Mouse (Mus musculus) cortical plate, adult 2 months (tissue): ENCODE measurements around the gene Slc4a1.

ENCODE experiments used
- CTCF ChIP-seq: fragments of 200-500 bp; IDR thresholded peaks from 2 replicates; pipeline ENCODE4 v1.5.1; 2011; ENCODE audit warnings: mild to moderate bottlenecking, control low read depth, low read length; ENCODE audit not compliant: insufficient read depth; ENCODE audit errors: extremely low read depth
- POLR2A ChIP-seq: fragments of 200-500 bp; IDR thresholded peaks from 2 replicates; pipeline ENCODE4 v1.6.1; 2011; ENCODE audit warnings: mild to moderate bottlenecking, low read length, control low read depth; ENCODE audit not compliant: insufficient read depth; ENCODE audit errors: extremely low read depth

DNA sequence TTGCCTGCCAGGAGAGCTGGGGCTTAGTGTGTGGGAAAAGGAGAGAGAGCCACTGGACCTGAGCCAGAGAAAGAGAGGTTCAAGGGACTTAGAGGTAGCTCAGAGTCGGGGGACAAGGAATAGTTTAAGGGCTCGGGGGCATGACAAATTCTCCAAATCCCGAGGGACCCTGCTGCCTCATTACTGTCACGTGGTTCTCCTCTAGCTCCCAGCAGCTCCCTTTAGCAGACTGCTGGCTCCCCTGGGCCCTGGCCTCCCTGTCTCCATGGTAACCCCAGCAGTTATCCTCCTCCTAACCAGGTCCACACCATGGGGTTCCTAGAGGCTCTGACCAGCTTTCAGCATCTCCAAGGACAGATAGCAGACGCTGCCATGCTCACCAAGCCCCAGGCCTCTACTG lies 29.2 kb upstream of the Slc4a1 start:
- TF ChIP-seq POLR2A (no peak), CTCF (no peak)
